Mouse (Mus musculus) liver, embryonic 13.5 days (tissue): ENCODE results near the gene Plcb4. TPM values are rescaled to one million over a fixed set of nuclear protein-coding genes. Genes with fewer than 3 reads are reported as not detected.

Experiments
- ATAC-seq: fragments of 200-750 bp; cut with Nextera tagmentation; 2 replicates; pipeline ENCODE4 v1.8.0; 2017; ENCODE audit warnings: low read depth, mild to moderate bottlenecking, moderate number of reproducible peaks, moderate library complexity
- DNase-seq: peaks from one replicate; pipeline ENCODE4 v3.0.0; 2022
- H3K27ac ChIP-seq: fragments of 300-500 bp; sonication (generic); 2 replicates; pipeline ENCODE4 v1.5.1; 2015; ENCODE audit warnings: moderate library complexity, mild to moderate bottlenecking, inconsistent platforms
- H3K27me3 ChIP-seq: fragments of 300-500 bp; sonication (generic); 2 replicates; pipeline ENCODE4 v1.6.1; 2015; ENCODE audit warnings: mild to moderate bottlenecking, inconsistent platforms
- H3K36me3 ChIP-seq: fragments of 300-500 bp; sonication (generic); 2 replicates; pipeline ENCODE4 v1.6.1; 2015; ENCODE audit warnings: mild to moderate bottlenecking, inconsistent platforms
- H3K4me1 ChIP-seq: fragments of 300-500 bp; sonication (generic); replicated peaks from 2 replicates; pipeline ENCODE4 v1.6.1; 2015; ENCODE audit warnings: inconsistent platforms
- H3K4me2 ChIP-seq: fragments of 300-500 bp; sonication (generic); 2 replicates; pipeline ENCODE4 v1.6.1; 2015; ENCODE audit warnings: inconsistent platforms, mild to moderate bottlenecking, moderate library complexity
- H3K4me3 ChIP-seq: fragments of 300-500 bp; sonication (generic); replicated peaks from 2 replicates; pipeline ENCODE4 v1.5.1; 2015; ENCODE audit warnings: mild to moderate bottlenecking, inconsistent platforms
- H3K9ac ChIP-seq: fragments of 300-500 bp; sonication (generic); 2 replicates; pipeline ENCODE4 v1.6.1; 2015; ENCODE audit warnings: mild to moderate bottlenecking, inconsistent platforms
- H3K9me3 ChIP-seq: fragments of 300-500 bp; sonication (generic); replicated peaks from 2 replicates; pipeline ENCODE4 v1.6.1; 2016; ENCODE audit warnings: inconsistent platforms
- WGBS: fragments of 180-500 bp; shearing (Covaris S2); methylation state at CpG from one replicate; pipeline ENCODE4 v1.1.7; 2015; ENCODE audit not compliant: insufficient replicate concordance; 5-methylcytosine and 5-hydroxymethylcytosine counted together
- polyA plus RNA-seq: library from polyadenylated mRNA; unstranded; fragments of >200 nt; fragmentation: Nextera tagmentation; extraction: Ambion mirVana; gene quantifications from 2 replicates; pipeline ENCODE4 v1.2.1, GENCODE M21; 2015

Gene Plcb4
- 3.1 and 3.8 TPM in 2 replicates for polyA plus RNA-seq

- Histone ChIP-seq H3K9me3 (no peaks in the 10 kb centered on the region), H3K9ac (peak within 1 kb of the TSS; percentile 81), H3K36me3 (no peaks in the 10 kb centered on the region), H3K4me2 (peak within 1 kb of the TSS; percentile 84), H3K27ac (peak within 1 kb of the TSS; percentile 80), H3K27me3 (peaks cover 10% of the 10 kb centered on the region), H3K4me3 (peak within 1 kb of the TSS; percentile 72), H3K4me1 (no peaks in the 10 kb centered on the region; the same call in 1 of the 2 replicates)
- peak; percentile 84 for ATAC-seq
- WGBS, result under 1% methylated on average over 46 of the region's 71 CpGs
- peak; percentile 62 for DNase-seq
Observed at GRCm38 (mm10) chr2:135658486-135659390, at the start of gene Plcb4. TSS of gene Plcb4 (plus strand) at chr2:135659011.

GRCm38 (mm10) chr2:135614651-135615261, 44.1 kb upstream of the Plcb4 start:
- no peaks in the 10 kb centered on the region for H3K9me3 ChIP-seq
- H3K4me1 ChIP-seq, result no peaks in the 10 kb centered on the region
- H3K4me3 ChIP-seq, result no peak overlapping the region
- no peaks in the 10 kb centered on the region for H3K36me3 ChIP-seq
- WGBS, result 41% methylated on average over 4 of the region's 4 CpGs
- no peak for ATAC-seq
- H3K9ac ChIP-seq, result no peak overlapping the region
- H3K27ac ChIP-seq, result no peak overlapping the region
- H3K4me2 ChIP-seq, result no peak overlapping the region
- H3K27me3 ChIP-seq, result no peaks in the 10 kb centered on the region
- DNase-seq, result no peak

GRCm38 (mm10) chr2:135616090-135616489, 42.7 kb upstream of the Plcb4 start:
- DNase-seq (no peak), ATAC-seq (no peak)
- 57% methylated on average over 1 of the region's 1 CpGs for WGBS
- no peak overlapping the region for H3K4me2 ChIP-seq
- H3K9ac ChIP-seq, result no peak overlapping the region
- H3K4me1 ChIP-seq, result no peaks in the 10 kb centered on the region
- no peaks in the 10 kb centered on the region for H3K36me3 ChIP-seq
- H3K4me3 ChIP-seq, result no peak overlapping the region
- H3K27ac ChIP-seq, result no peak overlapping the region
- no peaks in the 10 kb centered on the region for H3K9me3 ChIP-seq
- H3K27me3 ChIP-seq, result no peaks in the 10 kb centered on the region

- Histone ChIP-seq H3K36me3 (no peaks in the 10 kb centered on the region), H3K4me2 (no peak overlapping the region), H3K27ac (no peak overlapping the region), H3K4me3 (no peak overlapping the region), H3K9me3 (no peaks in the 10 kb centered on the region), H3K9ac (no peak overlapping the region), H3K27me3 (no peaks in the 10 kb centered on the region), H3K4me1 (no peaks in the 10 kb centered on the region)
- ATAC-seq (no peak), DNase-seq (no peak)
Observed at GRCm38 (mm10) chr2:135618551-135618950, 40.3 kb upstream of the Plcb4 start.

GRCm38 (mm10) chr2:135619956-135620355, 38.9 kb upstream of the Plcb4 start:
- Histone ChIP-seq H3K4me2 (no peak overlapping the region), H3K9me3 (no peaks in the 10 kb centered on the region), H3K9ac (no peak overlapping the region), H3K4me1 (no peaks in the 10 kb centered on the region), H3K4me3 (no peak overlapping the region), H3K27ac (no peak overlapping the region), H3K27me3 (no peaks in the 10 kb centered on the region), H3K36me3 (no peaks in the 10 kb centered on the region)
- DNase-seq (no peak), ATAC-seq (no peak)
- 61% methylated on average over 2 of the region's 2 CpGs for WGBS

- Histone ChIP-seq H3K9me3 (no peaks in the 10 kb centered on the region), H3K4me1 (no peaks in the 10 kb centered on the region), H3K9ac (no peak overlapping the region), H3K4me3 (no peak overlapping the region), H3K27ac (no peak overlapping the region), H3K27me3 (no peaks in the 10 kb centered on the region), H3K4me2 (no peak overlapping the region), H3K36me3 (no peaks in the 10 kb centered on the region)
- WGBS, result 50% methylated on average over 2 of the region's 2 CpGs
- DNase-seq, result no peak
- no peak for ATAC-seq
Observed at GRCm38 (mm10) chr2:135627821-135628220, 31.0 kb upstream of the Plcb4 start.

GRCm38 (mm10) chr2:135637227-135637626, 21.6 kb upstream of the Plcb4 start:
- DNase-seq, result no peak
- Histone ChIP-seq H3K4me2 (no peak overlapping the region), H3K4me1 (no peaks in the 10 kb centered on the region), H3K36me3 (no peaks in the 10 kb centered on the region), H3K9ac (no peak overlapping the region), H3K27ac (no peak overlapping the region), H3K4me3 (no peak overlapping the region), H3K9me3 (no peaks in the 10 kb centered on the region), H3K27me3 (no peaks in the 10 kb centered on the region)
- no peak for ATAC-seq
- 66% methylated on average over 2 of the region's 2 CpGs for WGBS

- 66% methylated on average over 1 of the region's 1 CpGs for WGBS
- H3K4me2 ChIP-seq, result no peak overlapping the region
- no peaks in the 10 kb centered on the region for H3K9me3 ChIP-seq
- H3K9ac ChIP-seq, result no peak overlapping the region
- H3K27ac ChIP-seq, result no peak overlapping the region
- H3K27me3 ChIP-seq, result no peaks in the 10 kb centered on the region
- no peaks in the 10 kb centered on the region for H3K36me3 ChIP-seq
- no peak overlapping the region for H3K4me3 ChIP-seq
- ATAC-seq (no peak), DNase-seq (no peak)
- no peaks in the 10 kb centered on the region for H3K4me1 ChIP-seq
Observed at GRCm38 (mm10) chr2:135641002-135641401, 17.8 kb upstream of the Plcb4 start.

GRCm38 (mm10) chr2:135641636-135642035, 17.2 kb upstream of the Plcb4 start:
- no peak for ATAC-seq
- Histone ChIP-seq H3K27ac (no peak overlapping the region), H3K9me3 (no peaks in the 10 kb centered on the region), H3K27me3 (no peaks in the 10 kb centered on the region), H3K4me2 (no peak overlapping the region), H3K4me3 (no peak overlapping the region), H3K36me3 (no peaks in the 10 kb centered on the region), H3K4me1 (no peaks in the 10 kb centered on the region), H3K9ac (no peak overlapping the region)
- DNase-seq, result no peak
- 64% methylated on average over 2 of the region's 2 CpGs for WGBS

- no peak overlapping the region for H3K4me2 ChIP-seq
- 53% methylated on average over 3 of the region's 3 CpGs for WGBS
- H3K27ac ChIP-seq, result no peak overlapping the region
- H3K9me3 ChIP-seq, result no peaks in the 10 kb centered on the region
- no peaks in the 10 kb centered on the region for H3K36me3 ChIP-seq
- no peak overlapping the region for H3K9ac ChIP-seq
- no peaks in the 10 kb centered on the region for H3K4me1 ChIP-seq
- DNase-seq (no peak), ATAC-seq (no peak)
- no peaks in the 10 kb centered on the region for H3K27me3 ChIP-seq
- no peak overlapping the region for H3K4me3 ChIP-seq
Observed at GRCm38 (mm10) chr2:135646226-135646625, 12.6 kb upstream of the Plcb4 start.

GRCm38 (mm10) chr2:135646654-135647053, 12.2 kb upstream of the Plcb4 start:
- Histone ChIP-seq H3K4me3 (no peak overlapping the region), H3K27me3 (no peaks in the 10 kb centered on the region), H3K4me2 (no peak overlapping the region), H3K4me1 (no peaks in the 10 kb centered on the region), H3K36me3 (no peaks in the 10 kb centered on the region), H3K9ac (no peak overlapping the region), H3K9me3 (no peaks in the 10 kb centered on the region), H3K27ac (no peak overlapping the region)
- WGBS, result 67% methylated on average over 6 of the region's 6 CpGs
- DNase-seq (no peak), ATAC-seq (no peak)

GRCm38 (mm10) chr2:135647985-135648384, 10.8 kb upstream of the Plcb4 start:
- Histone ChIP-seq H3K4me1 (no peaks in the 10 kb centered on the region), H3K9ac (no peak overlapping the region), H3K27me3 (no peaks in the 10 kb centered on the region), H3K4me2 (no peak overlapping the region), H3K27ac (no peak overlapping the region), H3K4me3 (no peak overlapping the region), H3K9me3 (no peaks in the 10 kb centered on the region), H3K36me3 (no peaks in the 10 kb centered on the region)
- DNase-seq (no peak), ATAC-seq (no peak)
- 44% methylated on average over 4 of the region's 4 CpGs for WGBS
